Mouse (Mus musculus) CD4-positive, CD25-positive, alpha-beta regulatory T cell, adult 4 months (primary cell): ENCODE results near the gene Lipm. TPM values are rescaled to one million over a fixed set of nuclear protein-coding genes. Genes with fewer than 3 reads are reported as not detected.

ENCODE experiments used
- ATAC-seq: one replicate; pipeline ENCODE4 v1.8.0; 2017
- polyA plus RNA-seq, 2 experiments: library from polyadenylated mRNA; unstranded; fragments of 100-300 nt; shearing (Covaris generic); gene quantifications; one replicate each; pipeline ENCODE4 v1.2.1; 2017

The Lipm gene
- polyA plus RNA-seq, 2 experiments from 2014 or later: 0.24 TPM; not detected in 1

DNA sequence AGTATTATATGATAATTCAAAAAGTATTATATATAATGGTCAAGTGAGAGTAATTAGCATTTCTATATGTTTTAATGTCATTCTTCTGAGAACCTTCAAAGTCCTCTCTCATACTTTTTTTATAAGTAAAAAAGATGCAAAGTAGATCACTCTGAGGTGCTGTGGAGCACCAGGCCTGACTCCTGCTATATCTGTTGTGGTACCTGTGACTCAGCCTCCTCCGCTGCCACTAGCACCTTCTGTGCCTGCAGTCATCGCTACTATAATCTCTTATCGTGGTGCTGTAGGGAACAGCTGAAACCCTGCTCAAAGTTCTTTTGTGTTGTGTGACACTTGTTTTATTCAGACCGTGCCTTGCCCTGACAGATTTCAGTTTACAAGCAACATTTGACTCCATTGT is 65.7 kb downstream of the Lipm start:
- ATAC-seq: no peak

DNA sequence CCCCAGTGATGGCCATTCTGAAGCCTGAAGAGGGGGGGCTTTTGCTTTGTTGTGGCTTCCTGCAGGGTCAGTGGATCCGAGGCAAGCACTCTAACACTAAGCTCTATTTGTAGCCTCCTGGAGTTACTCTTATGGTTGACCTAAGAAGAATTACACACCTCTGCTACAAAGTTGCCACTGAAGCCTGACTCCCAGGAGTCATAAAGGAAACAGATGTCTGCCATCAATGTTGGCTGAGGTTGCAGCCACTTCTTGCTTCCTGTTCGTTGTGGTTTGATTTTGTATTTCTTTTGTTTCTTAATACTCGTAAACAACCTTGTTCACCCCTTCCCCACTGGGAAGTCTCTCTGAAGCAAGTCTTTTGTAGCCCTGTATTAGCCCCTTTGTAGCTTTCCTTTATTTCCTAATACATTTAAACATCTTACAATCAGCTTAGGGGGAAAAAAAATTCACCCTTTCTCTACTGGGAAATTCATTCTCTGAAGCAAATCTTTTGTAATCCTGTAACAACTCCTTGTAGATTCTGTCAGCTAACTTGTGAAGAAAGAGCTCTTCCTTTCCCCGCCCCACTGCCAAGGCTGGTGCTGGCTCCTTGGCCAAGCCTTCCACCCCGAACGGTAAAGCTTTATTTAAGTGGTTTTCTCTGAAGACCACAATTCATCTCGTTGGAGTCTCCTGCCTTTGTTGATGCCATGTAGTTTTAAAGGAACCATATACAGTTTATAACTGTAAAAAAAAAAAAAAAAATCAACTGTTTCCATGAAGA is 67.3 kb downstream of the Lipm start:
- peak; percentile 77 for ATAC-seq

DNA sequence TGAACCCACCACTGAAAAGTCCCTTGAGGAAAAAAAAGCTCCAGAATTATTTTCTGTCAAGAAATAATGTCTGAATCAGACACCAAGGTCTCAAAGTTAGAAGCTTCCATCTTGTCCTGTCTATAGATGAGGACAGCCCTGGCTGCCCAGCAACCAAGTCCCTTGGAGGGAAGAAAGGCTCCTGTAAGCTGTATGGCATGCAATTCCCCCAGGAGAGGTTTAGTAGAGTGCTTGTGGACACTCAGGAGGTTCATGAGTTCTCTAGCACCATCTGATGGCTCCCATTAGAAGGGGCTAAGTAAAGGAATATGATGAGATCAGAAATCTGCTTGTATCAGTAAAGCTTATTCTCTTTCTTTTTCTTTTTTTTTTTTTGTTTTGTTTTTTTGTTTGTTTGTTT is 68.4 kb downstream of the Lipm start:
- no peak for ATAC-seq

DNA sequence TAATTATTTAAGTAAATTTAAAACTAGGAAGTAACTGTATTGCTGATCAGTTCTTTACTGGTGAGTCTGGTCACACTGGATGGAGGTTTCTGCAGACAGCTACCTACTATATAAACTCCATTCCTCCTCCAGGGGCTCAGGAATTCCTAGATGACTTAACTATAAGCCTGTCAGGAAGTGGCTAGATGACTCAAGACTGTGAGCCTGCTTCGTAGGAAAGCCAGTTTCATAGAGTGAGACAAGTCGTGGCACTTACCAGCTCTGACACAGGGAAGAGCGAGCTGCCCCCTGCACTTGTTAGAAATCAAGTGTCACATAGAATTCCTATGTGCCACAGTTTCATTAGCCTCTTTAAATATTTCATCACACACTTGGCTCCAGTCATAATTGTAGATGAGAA is 70.4 kb downstream of the Lipm start:
- ATAC-seq: no peak

Other genes with a start within 250 kb of the Lipm start
- not detected for gene Lipf, start 139.7 kb upstream of the Lipm start, polyA plus RNA-seq
- not detected for gene Lipk, start 92.6 kb upstream of the Lipm start, polyA plus RNA-seq
- gene Lipn, start 33.6 kb upstream of the Lipm start, polyA plus RNA-seq: not detected
- gene Ankrd22, start 65.1 kb downstream of the Lipm start, polyA plus RNA-seq: not detected
- gene Stambpl1, start 91.3 kb downstream of the Lipm start, polyA plus RNA-seq: 100 to 1,000 TPM in 1 of 2 experiments, 10 to 100 TPM in 1; 87.6 to 100 TPM
- under 1 TPM; 0.39 to 0.47 TPM for gene Acta2, start 154.7 kb downstream of the Lipm start, polyA plus RNA-seq
- 100 to 1,000 TPM; 132 to 152 TPM for gene Fas, start 189.7 kb downstream of the Lipm start, polyA plus RNA-seq